8 mouse cellular contexts compared by ENCODE assay signal in the genomic region with DNA sequence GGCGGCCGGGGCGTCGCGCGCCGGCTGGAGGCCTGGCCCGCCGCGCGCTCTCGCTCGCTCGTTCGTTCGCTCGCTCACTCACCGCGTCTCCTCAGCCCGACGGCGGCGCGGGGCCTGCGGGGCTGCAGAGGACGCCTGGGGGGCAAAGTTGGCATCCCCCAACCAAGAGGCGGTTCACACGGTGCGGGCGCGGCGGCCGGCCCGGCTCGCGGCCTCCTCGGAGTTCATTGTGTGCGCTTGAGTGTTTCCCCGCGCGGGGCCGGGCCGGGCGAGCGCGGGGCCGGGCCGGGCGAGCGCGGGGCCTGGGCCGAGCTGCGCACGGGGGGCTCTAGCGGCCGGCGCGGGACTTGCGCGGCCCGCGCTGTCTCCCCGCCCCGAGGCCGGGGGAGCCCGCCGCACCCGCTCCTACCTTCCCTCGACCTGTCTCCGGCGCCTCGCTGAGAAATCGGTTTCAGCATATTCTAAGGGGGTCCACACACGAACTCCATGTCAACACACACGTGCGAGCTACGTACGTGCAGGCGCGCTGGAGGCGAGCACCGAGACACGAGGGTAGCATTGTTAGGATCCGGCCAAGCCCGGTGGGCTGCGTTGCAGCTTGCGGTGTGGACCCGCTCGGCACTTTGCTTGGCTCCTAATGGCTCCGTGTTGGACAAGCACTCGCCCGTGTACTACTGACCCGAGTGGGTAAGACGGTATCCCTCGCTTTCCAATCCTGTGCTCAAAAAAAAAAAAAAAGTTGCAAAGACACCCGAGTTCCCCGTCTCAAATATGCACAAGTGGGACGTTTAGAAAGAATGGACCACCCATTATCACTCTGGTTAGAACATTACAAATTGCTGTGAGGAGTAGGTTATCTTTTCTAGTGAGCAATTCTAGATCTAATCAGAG. TPM values are rescaled to one million over a fixed set of nuclear protein-coding genes. Genes with fewer than 3 reads are reported as not detected.
DNase-seq lines count a peak whose midpoint lies in the region; ATAC-seq and TF ChIP-seq lines count a peak whose summit lies in the region.

Zmynd11 (minus strand) TSS at position 685 of the 891 bp plus-strand sequence.

- ATAC-seq in hindbrain, embryonic 15.5 days (ENCODE audit: low FRiP score, low read depth) = peak; percentile 91
- peak; percentile 28 for ATAC-seq in megakaryocyte, adult 5-6 weeks (ENCODE audit: poor library complexity, severe bottlenecking)

- H3K4me1 ChIP-seq in hindbrain, embryonic 15.5 days (replicated peaks) = peaks cover 41% of the 10 kb centered on the region

- H3K9ac ChIP-seq in hindbrain, embryonic 15.5 days = peak within 1 kb of the TSS; percentile 99

- no peaks in the 10 kb centered on the region for H3K9me3 ChIP-seq in hindbrain, embryonic 15.5 days

- peak within 1 kb of the TSS; percentile 92 for H3K4me3 ChIP-seq in gastrocnemius, adult 2 months
- peak within 1 kb of the TSS; percentile 98 for H3K4me3 ChIP-seq in hindbrain, embryonic 15.5 days

- no peaks in the 10 kb centered on the region for H3K36me3 ChIP-seq in hindbrain, embryonic 15.5 days

- under 1% methylated on average over 89 of the region's 98 CpGs for WGBS in hindbrain, embryonic 15.5 days

- TF ChIP-seq CTCF in gastrocnemius, adult 2 months (IDR thresholded peaks at IDR 0.05) = peak; percentile 39; the same call in 1 of the 2 replicates

- no peaks in the 10 kb centered on the region for H3K27me3 ChIP-seq in hindbrain, embryonic 15.5 days

- H3K27ac ChIP-seq in gastrocnemius, adult 2 months = peak within 1 kb of the TSS; percentile 95
- H3K27ac ChIP-seq in hindbrain, embryonic 15.5 days (replicated peaks) = peak within 1 kb of the TSS; percentile 99

- intact Hi-C loops in gastrocnemius, adult 2 months (cut with DNase I) = loop anchor here (5.0 kb wide), 1 partner anchor 83 kb away; no protein-coding TSS in a partner anchor

- DNase-seq in T-cell, adult 2 months (ENCODE audit: low spot score) = peak; percentile 52
- DNase-seq in cerebellum, postnatal 25 days = peak; percentile 77 to 82
- DNase-seq in gastrocnemius, adult 2 months = peak; percentile 69
- DNase-seq in left cerebral cortex, adult 8-10 months (ENCODE audit: low spot score in 2 of 2) = peak; percentile 31 to 42
- peak; percentile 49 for DNase-seq in right cerebral cortex, adult 18-20 months
- peak; percentile 18 for DNase-seq in urinary bladder, postnatal 14 days (ENCODE audit: low spot score)

- H3K4me2 ChIP-seq in hindbrain, embryonic 15.5 days = peak within 1 kb of the TSS; percentile 77

RNA-seq across cellular contexts. Expression of gene Zmynd11, which starts in this region (rescaled TPM):
- total RNA-seq in gastrocnemius, adult 2 months (2021) = 100 to 1,000 TPM in 1 of 2 experiments, 10 to 100 TPM in 1; 94.2 to 104 TPM
- 151 and 152 TPM in 2 replicates for polyA plus RNA-seq in hindbrain, embryonic 15.5 days (2015; fragmentation: Nextera tagmentation; extraction: Ambion mirVana)
- total RNA-seq in left cerebral cortex, adult 8-10 months (2022) = 100 to 1,000 TPM; 230 to 248 (median 241) TPM
- 33.3 and 36.1 TPM in 2 replicates for total RNA-seq in megakaryocyte, adult 5-6 weeks (2015)
- 47.3 and 154 TPM in 2 replicates for total RNA-seq in megakaryocyte, adult 5-6 weeks (2017)

Comparison
In these comparisons a context has a peak if more than half of its experiments do, and no peak if none do; other contexts are left out.
1. Peak in every context shown above with its lines: DNase-seq, ATAC-seq, H3K4me3 ChIP-seq and H3K27ac ChIP-seq.
2. DNase-seq: peak in every context shown above with its lines; median percentile 80 in cerebellum, postnatal 25 days; 69 in gastrocnemius, adult 2 months; 52 in T-cell, adult 2 months; 49 in right cerebral cortex, adult 18-20 months; 36 in left cerebral cortex, adult 8-10 months; 18 in urinary bladder, postnatal 14 days.